In genomic region chr10:13572003-13572402, GRCm38 (mm10) we compare ENCODE assay signal across 20 mouse cellular contexts. TPM values are rescaled to one million over a fixed set of nuclear protein-coding genes. Genes with fewer than 3 reads are reported as not detected.
A peak's percentile ranks its signal among the peaks of the same experiment; 100 is the strongest.
DNase-seq lines count a peak whose midpoint lies in the region; ATAC-seq and TF ChIP-seq lines count a peak whose summit lies in the region.
"Had no signal": no experiment of that assay in that cellular context is flagged by ENCODE, and none has a peak within 500 bp of the region (broad histone marks: within the 10 kb centered on the region; RNA-seq: fewer than 3 reads in every experiment).

No protein-coding gene starts in this region.

- no peaks in the 10 kb centered on the region; the same call in 1 of the 2 replicates for H3K4me1 ChIP-seq in kidney, postnatal 0 days (replicated peaks; ENCODE audit: insufficient read depth, low read length)
- H3K4me1 ChIP-seq: liver, embryonic 13.5 days had no signal

- no peak for TF ChIP-seq CTCF in kidney, postnatal 0 days (IDR thresholded peaks at IDR 0.05; ENCODE audit: low read depth)

- H3K9me3 ChIP-seq in kidney, postnatal 0 days (replicated peaks; ENCODE audit: low read length), result no peaks in the 10 kb centered on the region
- H3K9me3 ChIP-seq: embryonic facial prominence, embryonic 10.5 days; forebrain, embryonic 15.5 days; liver, embryonic 13.5 days; megakaryocyte, embryonic 14.5 days; neural tube, embryonic 13.5 days had no signal

- 16% methylated on average over 10 of the region's 10 CpGs for WGBS in kidney, postnatal 0 days

- H3K4me3 ChIP-seq in kidney, postnatal 0 days (replicated peaks; ENCODE audit: low read depth, low read length), result no peak overlapping the region
- H3K4me3 ChIP-seq in myocyte, result no peak overlapping the region
- H3K4me3 ChIP-seq: embryonic facial prominence, embryonic 10.5 days; erythroblast, embryonic 14.5 days; forebrain, embryonic 15.5 days; liver, embryonic 13.5 days; megakaryocyte, embryonic 14.5 days; neural tube, embryonic 13.5 days had no signal

- no peak overlapping the region for H3K27ac ChIP-seq in kidney, postnatal 0 days
- H3K27ac ChIP-seq: embryonic facial prominence, embryonic 10.5 days; forebrain, embryonic 15.5 days; liver, embryonic 13.5 days; neural tube, embryonic 13.5 days had no signal

- peak; percentile 13 for DNase-seq in adrenal gland, adult 8-10 months
- DNase-seq in adrenal gland, adult 18-20 months (ENCODE audit: low spot score in 2 of 2), result no peak
- DNase-seq in kidney, postnatal 0 days (ENCODE audit: low spot score), result peak; percentile 53
- DNase-seq in kidney, postnatal 14 days, result no peak
- peak; percentile 33 for DNase-seq in Muller cell, postnatal 12 days (ENCODE audit: inconsistent ontology term)
- DNase-seq in heart, postnatal 10 days, result no peak
- DNase-seq in cerebellum, adult 9-10 months, result no peak
- DNase-seq: cerebellum, adult 11 months; heart, adult 11 months; kidney, postnatal 10 days; liver, embryonic 13.5 days; lung, postnatal 10 days; right cerebral cortex, postnatal 4 days; thymus, postnatal 36 days had no signal

- H3ac ChIP-seq in myocyte (ENCODE audit: control insufficient read depth, insufficient read length), result no peak overlapping the region

- H3K27me3 ChIP-seq in kidney, postnatal 0 days (ENCODE audit: insufficient read depth, low read length), result no peaks in the 10 kb centered on the region
- no peaks in the 10 kb centered on the region for H3K27me3 ChIP-seq in myocyte (ENCODE audit: control insufficient read depth, insufficient read depth, insufficient read length)
- H3K27me3 ChIP-seq: liver, embryonic 13.5 days; megakaryocyte, embryonic 14.5 days had no signal

- TF ChIP-seq POLR2A in myocyte (IDR thresholded peaks at IDR 0.05; ENCODE audit: insufficient read length, low read depth), result no peak

- no peaks in the 10 kb centered on the region for H3K79me2 ChIP-seq in myocyte (ENCODE audit: control insufficient read depth, insufficient read depth)

- ATAC-seq in kidney, postnatal 0 days (replicated peaks; ENCODE audit: low FRiP score, low read depth), result 0 out of 2 replicates have a peak, but pooled peaks have one; percentile 40
- ATAC-seq: forebrain, embryonic 15.5 days had no signal

- intact Hi-C loops in heart, postnatal 10 days (cut with DNase I), result no loop called here

- H3K4me2 ChIP-seq in kidney, postnatal 0 days (ENCODE audit: low read length), result no peak overlapping the region
- H3K4me2 ChIP-seq in myocyte (ENCODE audit: low read depth), result peak overlapping the region; percentile 68
- H3K4me2 ChIP-seq: forebrain, embryonic 15.5 days; liver, embryonic 13.5 days; neural tube, embryonic 13.5 days had no signal

- H3K9ac ChIP-seq in kidney, postnatal 0 days (ENCODE audit: low read depth, low read length), result no peak overlapping the region
- H3K9ac ChIP-seq: forebrain, embryonic 15.5 days; liver, embryonic 13.5 days; neural tube, embryonic 13.5 days had no signal

- H3K36me3 ChIP-seq in kidney, postnatal 0 days (ENCODE audit: insufficient read depth, low read length), result no peaks in the 10 kb centered on the region
- no peaks in the 10 kb centered on the region for H3K36me3 ChIP-seq in myocyte (ENCODE audit: control insufficient read depth, insufficient read depth)
- H3K36me3 ChIP-seq: embryonic facial prominence, embryonic 10.5 days; forebrain, embryonic 15.5 days; liver, embryonic 13.5 days; neural tube, embryonic 13.5 days had no signal

TF ChIP-seq in myocyte, 11 proteins besides CTCF, POLR2A, EP300 and RAD21:
- TF ChIP-seq SRF (IDR thresholded peaks at IDR 0.05; ENCODE audit: control insufficient read depth, insufficient read length, low read depth), result no peak
- TF ChIP-seq MYOG (IDR thresholded peaks at IDR 0.05; ENCODE audit: control insufficient read depth in 1 of 3, insufficient read depth in 1 of 3, insufficient read length in 2 of 3, low read depth in 2 of 3), result no peak
- no peak for TF ChIP-seq REST (IDR thresholded peaks at IDR 0.05; ENCODE audit: insufficient read depth, insufficient read length)
- TF ChIP-seq USF1 (IDR thresholded peaks at IDR 0.05; ENCODE audit: low read depth), result no peak
- TF ChIP-seq POLR2AphosphoS2 (IDR thresholded peaks at IDR 0.05; ENCODE audit: insufficient read length, low read depth), result no peak
- no peak for TF ChIP-seq TCF12 (IDR thresholded peaks at IDR 0.05; ENCODE audit: insufficient read depth, poor library complexity, severe bottlenecking)
- TF ChIP-seq CEBPB (IDR thresholded peaks at IDR 0.05; ENCODE audit: insufficient read depth, poor library complexity, severe bottlenecking), result no peak
- TF ChIP-seq MYOD1 (IDR thresholded peaks at IDR 0.05; ENCODE audit: control insufficient read depth in 1 of 3, insufficient read length in 2 of 3, low read depth in 2 of 3), result no peak
- TF ChIP-seq TCF3 (IDR thresholded peaks at IDR 0.05; ENCODE audit: insufficient read length, low read depth), result no peak
- TF ChIP-seq E2F4 (IDR thresholded peaks at IDR 0.05; ENCODE audit: insufficient read depth), result no peak
- TF ChIP-seq MAX (IDR thresholded peaks at IDR 0.05; ENCODE audit: low read depth), result no peak

RNA-seq across cellular contexts. Expression of gene Pex3, which starts 19.1 kb away (rescaled TPM):
- total RNA-seq in adrenal gland, adult 8-10 months (2022), result 10 to 100 TPM; 29.0 to 37.5 (median 30.5) TPM
- total RNA-seq in adrenal gland, adult 18-20 months (2021), result 10 to 100 TPM; 30.0 to 40.5 TPM
- polyA plus RNA-seq in kidney, postnatal 0 days (2015; fragmentation: Nextera tagmentation; extraction: Ambion mirVana), result 31.3 and 31.4 TPM in 2 replicates
- polyA plus RNA-seq in myocyte (2012; fragmentation: generic; extraction: Trizol), result 10.6 TPM
- 10 to 100 TPM; 24.2 to 27.2 TPM for total RNA-seq in heart, postnatal 10 days (2021)

RNA-seq across cellular contexts. Expression of gene Adat2, which starts 19.3 kb away (rescaled TPM):
- 1 to 10 TPM; 3.7 to 5.3 (median 4.8) TPM for total RNA-seq in adrenal gland, adult 8-10 months (2022)
- total RNA-seq in adrenal gland, adult 18-20 months (2021), result 1 to 10 TPM; 2.1 to 3.5 TPM
- 4.9 and 5.6 TPM in 2 replicates for polyA plus RNA-seq in kidney, postnatal 0 days (2015; fragmentation: Nextera tagmentation; extraction: Ambion mirVana)
- polyA plus RNA-seq in myocyte (2012; fragmentation: generic; extraction: Trizol), result 9.4 TPM
- 1 to 10 TPM; 4.2 to 4.4 TPM for total RNA-seq in heart, postnatal 10 days (2021)

Comparison
In these comparisons a context has a peak if more than half of its experiments do, and no peak if none do; other contexts are left out.
1. DNase-seq: peak in adrenal gland, adult 8-10 months (single experiment), kidney, postnatal 0 days (single experiment) and Muller cell, postnatal 12 days (single experiment); none in adrenal gland, adult 18-20 months (0 of 2), kidney, postnatal 14 days (single experiment), heart, postnatal 10 days (0 of 2) and cerebellum, adult 9-10 months (single experiment).